Mouse (Mus musculus) myocyte (in vitro differentiated cells): ENCODE measurements at regions not wholly inside any gene's neighbourhood (a gene's known extent, or its start where the extent isn't known, plus 50 kb on each side); places are given as distances from the start of the nearest gene placed in this dataset.

Source experiments
- MAX ChIP-seq: IDR thresholded peaks from one replicate; pipeline ENCODE4 v1.6.1; 2011; ENCODE audit warnings: low read depth, mild to moderate bottlenecking, control low read depth
- POLR2A ChIP-seq: IDR thresholded peaks from one replicate; pipeline ENCODE4 v1.6.1; 2011; ENCODE audit warnings: low read depth, mild to moderate bottlenecking, control low read depth, moderate library complexity; ENCODE audit not compliant: insufficient read length
- TCF12 ChIP-seq: IDR thresholded peaks from one replicate; pipeline ENCODE4 v1.6.1; 2011; ENCODE audit warnings: mild to moderate bottlenecking, control low read depth; ENCODE audit not compliant: poor library complexity, insufficient read depth, severe bottlenecking

DNA sequence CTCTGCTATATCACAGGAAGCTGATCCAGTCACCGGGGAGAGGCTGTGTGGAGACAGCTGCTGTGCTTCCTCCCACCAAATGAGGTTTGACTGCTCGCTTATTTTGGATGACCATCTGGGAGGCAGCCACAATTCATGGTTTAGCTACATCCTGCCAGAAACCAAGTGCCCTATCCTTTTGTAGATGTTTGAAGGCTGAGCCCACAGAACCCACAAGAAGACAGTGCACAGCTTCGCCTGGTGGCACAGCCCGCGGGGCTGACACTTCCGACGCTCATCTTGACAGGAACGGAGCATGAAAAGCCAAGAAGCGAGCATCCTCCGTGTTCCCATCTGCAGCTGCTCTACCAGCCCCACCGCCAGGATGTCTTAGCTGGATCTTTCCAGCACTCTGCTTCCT lies 204.1 kb upstream of the Cdh4 start:
- TF ChIP-seq MAX (no peak), POLR2A (no peak), TCF12 (no peak)
